Mouse (Mus musculus): ENCODE data around the gene Nrxn2. TPM values are rescaled to one million over a fixed set of nuclear protein-coding genes. Genes with fewer than 3 reads are reported as not detected.

Gene Nrxn2
- polyA plus RNA-seq, 1 experiment from 2014 or later = 0.47 TPM

GRCm38 (mm10) chr19:6553174-6553573, 134.6 kb downstream of the Nrxn2 start:
- Histone ChIP-seq H3K27me3 (ENCODE audit: insufficient read depth, low read length) (no peaks in the 10 kb centered on the region), H3K36me3 (ENCODE audit: insufficient read depth) (no peaks in the 10 kb centered on the region), H3K4me2 (no peak overlapping the region), H3K4me1 (ENCODE audit: insufficient read depth) (no peaks in the 10 kb centered on the region), H3K4me3 (ENCODE audit: low read depth, low read length) (no peak overlapping the region), H3K9me3 (ENCODE audit: low read depth, low read length) (no peaks in the 10 kb centered on the region), H3K27ac (ENCODE audit: low read depth) (peak overlapping the region; percentile 58; the same call in 1 of the 2 replicates), H3K9ac (no peak overlapping the region)
- no peak for DNase-seq
- 54% methylated on average over 5 of the region's 5 CpGs for WGBS
- TF ChIP-seq CTCF (IDR thresholded peaks at IDR 0.05; ENCODE audit: low read depth) = no peak
- no peak for ATAC-seq (ENCODE audit: insufficient read depth)

DNA sequence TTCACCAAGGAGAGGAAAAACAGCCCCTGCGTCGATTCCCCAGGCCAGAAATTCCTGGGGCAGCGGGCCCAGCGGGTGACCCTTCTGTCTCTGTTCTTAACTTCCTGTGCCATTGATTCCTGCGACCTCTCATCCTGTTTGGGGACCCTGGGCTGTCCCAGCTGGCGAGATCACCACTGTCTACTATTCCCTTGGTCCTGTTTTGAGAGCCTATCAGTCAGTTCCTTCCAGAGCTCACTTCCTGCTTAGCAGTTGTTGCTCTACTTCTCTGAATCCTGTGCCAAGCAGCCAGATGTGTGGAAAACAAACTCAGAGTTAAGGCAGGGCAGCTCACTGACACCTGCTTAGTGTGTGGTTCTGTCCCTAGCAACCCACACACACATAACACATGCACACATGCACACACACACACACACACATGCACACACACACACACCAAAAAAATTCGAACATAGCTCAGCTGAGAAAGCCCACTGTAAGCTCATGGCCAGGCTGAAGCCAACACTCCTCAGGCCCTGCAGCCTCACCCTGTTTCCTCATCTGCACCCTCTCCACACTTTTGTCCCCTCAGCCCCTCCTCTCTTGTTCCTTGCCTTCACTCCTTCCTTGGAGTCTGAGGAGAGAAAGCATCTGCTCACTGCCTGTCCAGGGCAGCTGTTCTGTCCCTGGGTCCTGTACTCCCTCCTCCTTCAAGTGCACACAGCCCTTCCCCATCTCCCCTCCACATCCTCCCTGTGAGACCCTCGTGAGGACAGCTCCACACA, 135.5 kb downstream of the Nrxn2 start:
- Histone ChIP-seq H3K4me1 (ENCODE audit: insufficient read depth) (no peaks in the 10 kb centered on the region), H3K27me3 (ENCODE audit: insufficient read depth, low read length) (no peaks in the 10 kb centered on the region), H3K4me2 (no peak overlapping the region), H3K9ac (no peak overlapping the region), H3K36me3 (ENCODE audit: insufficient read depth) (no peaks in the 10 kb centered on the region), H3K4me3 (ENCODE audit: low read depth, low read length) (no peak overlapping the region), H3K27ac (ENCODE audit: low read depth) (peak overlapping the region; percentile 58), H3K9me3 (ENCODE audit: low read depth, low read length) (no peaks in the 10 kb centered on the region)
- ATAC-seq (ENCODE audit: insufficient read depth) (0 out of 2 replicates have a peak, but pooled peaks have one; percentile 52), DNase-seq (peak; percentile 55)
- no peak for TF ChIP-seq CTCF (IDR thresholded peaks at IDR 0.05; ENCODE audit: low read depth)
- WGBS = 19% methylated on average over 8 of the region's 8 CpGs

- DNase-seq = no peak
- WGBS = 47% methylated on average over 4 of the region's 4 CpGs
Observed at GRCm38 (mm10) chr19:6559576-6559975, 141.0 kb downstream of the Nrxn2 start.

DNA sequence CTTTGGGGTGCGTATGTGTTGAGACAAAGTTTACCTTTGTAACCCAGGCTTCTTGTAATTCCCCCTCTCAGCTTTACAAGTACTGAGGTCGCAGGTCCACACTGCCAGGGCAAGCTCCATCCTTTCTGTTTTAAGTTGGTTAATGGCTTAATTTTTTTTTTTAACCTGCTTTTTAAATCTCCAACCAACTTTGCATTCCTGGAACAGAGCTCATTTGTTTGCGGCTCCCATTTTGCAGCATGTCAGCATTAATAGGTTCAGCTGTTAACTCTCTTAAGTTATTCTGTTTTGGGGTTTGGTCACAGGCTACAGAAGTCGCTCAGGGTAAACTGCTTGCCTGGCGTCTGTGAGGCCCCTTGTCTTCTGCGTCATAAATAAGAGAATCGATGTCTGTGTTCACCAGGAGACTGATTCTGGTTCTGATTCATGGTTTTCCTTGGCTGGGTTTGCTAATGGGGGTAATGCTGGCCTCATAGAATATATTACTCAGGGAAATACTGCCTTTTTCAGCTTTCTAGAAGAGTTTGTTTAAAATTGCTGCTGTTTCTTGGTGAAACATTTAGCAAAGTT, 141.8 kb downstream of the Nrxn2 start:
- TF ChIP-seq CTCF (IDR thresholded peaks at IDR 0.05; ENCODE audit: low read depth) = no peak
- Histone ChIP-seq H3K4me3 (ENCODE audit: low read depth, low read length) (no peak overlapping the region), H3K9me3 (ENCODE audit: low read depth, low read length) (no peaks in the 10 kb centered on the region), H3K9ac (no peak overlapping the region), H3K36me3 (ENCODE audit: insufficient read depth) (no peaks in the 10 kb centered on the region), H3K27ac (ENCODE audit: low read depth) (no peak overlapping the region), H3K27me3 (ENCODE audit: insufficient read depth, low read length) (no peaks in the 10 kb centered on the region), H3K4me2 (no peak overlapping the region), H3K4me1 (ENCODE audit: insufficient read depth) (no peaks in the 10 kb centered on the region)
- ATAC-seq (ENCODE audit: insufficient read depth) (no peak), DNase-seq (no peak)
- 73% methylated on average over 7 of the region's 7 CpGs for WGBS

More at GRCm38 (mm10) chr19:6559576-6559975, 141.0 kb downstream of the Nrxn2 start:
- Histone ChIP-seq H3K9me3 (ENCODE audit: low read depth, low read length) (no peaks in the 10 kb centered on the region), H3K9ac (no peak overlapping the region), H3K27me3 (ENCODE audit: insufficient read depth, low read length) (no peaks in the 10 kb centered on the region), H3K4me2 (no peak overlapping the region), H3K4me1 (ENCODE audit: insufficient read depth) (no peaks in the 10 kb centered on the region), H3K36me3 (ENCODE audit: insufficient read depth) (no peaks in the 10 kb centered on the region), H3K4me3 (ENCODE audit: low read depth, low read length) (no peak overlapping the region), H3K27ac (ENCODE audit: low read depth) (no peak overlapping the region)
- ATAC-seq (ENCODE audit: insufficient read depth) = no peak
- TF ChIP-seq CTCF (IDR thresholded peaks at IDR 0.05; ENCODE audit: low read depth) = no peak

DNA sequence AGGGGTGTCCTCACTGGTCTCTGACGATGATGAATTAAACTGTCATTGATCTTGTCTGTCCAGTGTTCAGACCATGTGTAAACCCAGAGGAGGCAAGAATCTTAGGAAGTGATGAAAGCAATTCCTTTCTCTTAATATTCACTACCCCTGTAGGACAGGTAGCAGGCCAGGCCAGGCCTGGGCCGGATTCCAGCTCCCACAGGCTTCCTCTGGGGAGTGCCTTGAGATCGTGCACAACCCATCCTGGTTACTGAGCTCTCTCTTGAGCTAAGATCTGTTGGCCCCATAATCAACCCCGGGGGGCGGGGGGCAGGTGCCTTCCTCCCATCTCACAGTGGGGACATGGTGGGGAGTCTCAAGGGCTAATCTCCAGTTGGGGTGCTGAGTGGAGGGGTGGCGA, 146.6 kb downstream of the Nrxn2 start:
- no peaks in the 10 kb centered on the region for H3K36me3 ChIP-seq (ENCODE audit: insufficient read depth)
- 74% methylated on average over 6 of the region's 6 CpGs for WGBS
- no peak overlapping the region for H3K4me3 ChIP-seq (ENCODE audit: low read depth, low read length)
- H3K4me1 ChIP-seq (ENCODE audit: insufficient read depth) = no peaks in the 10 kb centered on the region
- H3K4me2 ChIP-seq = no peak overlapping the region
- no peaks in the 10 kb centered on the region for H3K9me3 ChIP-seq (ENCODE audit: low read depth, low read length)
- H3K27me3 ChIP-seq (ENCODE audit: insufficient read depth, low read length) = no peaks in the 10 kb centered on the region
- DNase-seq (no peak), ATAC-seq (ENCODE audit: insufficient read depth) (no peak)
- H3K9ac ChIP-seq = no peak overlapping the region
- no peak for TF ChIP-seq CTCF (IDR thresholded peaks at IDR 0.05; ENCODE audit: low read depth)
- no peak overlapping the region for H3K27ac ChIP-seq (ENCODE audit: low read depth)

DNA sequence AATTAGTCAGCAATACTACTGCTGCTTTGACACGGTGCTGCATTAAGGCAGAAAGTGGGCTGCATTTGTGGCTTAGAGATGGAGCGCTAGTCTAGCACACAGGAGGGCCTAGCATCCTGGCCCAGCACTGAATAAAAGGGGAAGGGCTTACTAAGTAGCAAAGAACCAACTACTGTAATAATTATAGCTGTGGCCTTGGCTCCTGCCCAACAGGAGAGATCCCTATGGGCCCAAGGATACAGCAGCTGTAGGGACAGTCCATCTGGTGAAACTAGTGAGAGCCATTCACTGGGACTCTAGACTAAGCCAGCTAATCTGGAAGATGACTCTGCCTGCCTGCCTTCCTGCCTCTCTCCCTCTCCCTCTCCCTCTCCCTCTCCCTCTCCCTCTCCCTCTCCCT, 147.9 kb downstream of the Nrxn2 start:
- no peak overlapping the region for H3K27ac ChIP-seq (ENCODE audit: low read depth)
- no peaks in the 10 kb centered on the region for H3K27me3 ChIP-seq (ENCODE audit: insufficient read depth, low read length)
- 83% methylated on average over 2 of the region's 2 CpGs for WGBS
- DNase-seq (peak; percentile 22), ATAC-seq (ENCODE audit: insufficient read depth) (no peak)
- no peak for TF ChIP-seq CTCF (IDR thresholded peaks at IDR 0.05; ENCODE audit: low read depth)
- no peaks in the 10 kb centered on the region for H3K9me3 ChIP-seq (ENCODE audit: low read depth, low read length)
- H3K36me3 ChIP-seq (ENCODE audit: insufficient read depth) = no peaks in the 10 kb centered on the region
- H3K4me1 ChIP-seq (ENCODE audit: insufficient read depth) = no peaks in the 10 kb centered on the region
- no peak overlapping the region for H3K9ac ChIP-seq
- no peak overlapping the region for H3K4me2 ChIP-seq
- no peak overlapping the region for H3K4me3 ChIP-seq (ENCODE audit: low read depth, low read length)

- ATAC-seq (ENCODE audit: insufficient read depth) = no peak
- Histone ChIP-seq H3K4me3 (ENCODE audit: low read depth, low read length) (no peak overlapping the region), H3K27ac (ENCODE audit: low read depth) (no peak overlapping the region), H3K36me3 (ENCODE audit: insufficient read depth) (no peaks in the 10 kb centered on the region), H3K9me3 (ENCODE audit: low read depth, low read length) (no peaks in the 10 kb centered on the region), H3K4me1 (ENCODE audit: insufficient read depth) (no peaks in the 10 kb centered on the region), H3K4me2 (no peak overlapping the region), H3K27me3 (ENCODE audit: insufficient read depth, low read length) (no peaks in the 10 kb centered on the region), H3K9ac (no peak overlapping the region)
- WGBS = 81% methylated on average over 5 of the region's 5 CpGs
- TF ChIP-seq CTCF (IDR thresholded peaks at IDR 0.05; ENCODE audit: low read depth) = no peak
- no peak for DNase-seq
Observed at GRCm38 (mm10) chr19:6569021-6569420, 150.5 kb downstream of the Nrxn2 start.
